Mouse (Mus musculus) liver, embryonic 16.5 days (tissue): ENCODE results near the gene Tcp1. TPM values are rescaled to one million over a fixed set of nuclear protein-coding genes. Genes with fewer than 3 reads are reported as not detected.

Experiments used
- ATAC-seq: fragments of 200-750 bp; cut with Nextera tagmentation; 2 replicates; pipeline ENCODE4 v1.8.0; 2017; ENCODE audit warnings: low read depth, mild to moderate bottlenecking, moderate number of reproducible peaks, moderate library complexity
- H3K27ac ChIP-seq: fragments of 300-500 bp; sonication (generic); 2 replicates; pipeline ENCODE4 v1.5.1; 2014; ENCODE audit warnings: mild to moderate bottlenecking, low read length
- H3K27me3 ChIP-seq: fragments of 300-500 bp; sonication (generic); 2 replicates; pipeline ENCODE4 v1.6.1; 2014; ENCODE audit warnings: low read depth, low read length, mixed read lengths; ENCODE audit not compliant: control insufficient read depth, insufficient read depth
- H3K36me3 ChIP-seq: fragments of 300-500 bp; sonication (generic); 2 replicates; pipeline ENCODE4 v1.6.1; 2014; ENCODE audit warnings: mild to moderate bottlenecking; ENCODE audit not compliant: control insufficient read depth, insufficient read depth
- H3K4me1 ChIP-seq: fragments of 300-500 bp; sonication (generic); 2 replicates; pipeline ENCODE4 v1.6.1; 2014; ENCODE audit warnings: low read depth, low read length, mixed read lengths; ENCODE audit not compliant: control insufficient read depth
- H3K4me2 ChIP-seq: fragments of 300-500 bp; sonication (generic); 2 replicates; pipeline ENCODE4 v1.6.1; 2014; ENCODE audit warnings: low read depth, low read length, mixed read lengths
- H3K4me3 ChIP-seq: fragments of 300-500 bp; sonication (generic); 2 replicates; pipeline ENCODE4 v1.5.1; 2014; ENCODE audit warnings: low read depth, mild to moderate bottlenecking, low read length
- H3K9ac ChIP-seq: fragments of 300-500 bp; sonication (generic); 2 replicates; pipeline ENCODE4 v1.6.1; 2014; ENCODE audit warnings: low read depth, low read length
- H3K9me3 ChIP-seq: fragments of 300-500 bp; sonication (generic); replicated peaks from 2 replicates; pipeline ENCODE4 v1.6.1; 2016; ENCODE audit warnings: low read length; ENCODE audit not compliant: control insufficient read depth
- WGBS: fragments of 180-500 bp; shearing (Covaris S2); extraction: QIAGEN DNeasy Blood & Tissue Kit; methylation state at CpG from one replicate; pipeline ENCODE4 v1.1.7; 2014; ENCODE audit not compliant: insufficient replicate concordance; 5-methylcytosine and 5-hydroxymethylcytosine counted together
- polyA plus RNA-seq: library from polyadenylated mRNA; unstranded; fragments of >200 nt; fragmentation: Nextera tagmentation; extraction: Ambion mirVana; gene quantifications from 2 replicates; pipeline ENCODE4 v1.2.1, GENCODE M21; 2015

The Tcp1 gene
- polyA plus RNA-seq, 1 experiment from 2014 or later, result 172 TPM

DNA sequence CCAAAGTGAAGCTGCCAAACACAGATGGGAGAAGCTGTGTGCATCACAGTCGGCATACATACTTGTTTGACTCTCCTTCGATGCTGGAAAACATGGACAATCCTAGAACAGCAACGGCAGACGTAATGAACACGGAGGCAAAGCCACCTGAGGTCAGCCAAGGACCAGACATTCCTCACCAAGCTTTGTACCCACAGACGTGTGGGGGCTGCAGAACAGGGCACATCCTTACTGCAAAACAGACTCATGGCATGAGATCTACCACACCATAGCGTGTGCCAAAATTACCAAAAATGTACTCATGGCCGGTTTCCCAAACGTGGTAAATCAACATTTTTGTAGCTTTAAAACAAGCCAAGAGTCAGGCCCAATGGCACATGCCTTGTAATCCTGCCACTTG lies 9.1 kb upstream of the Tcp1 start:
- no peaks in the 10 kb centered on the region for H3K27me3 ChIP-seq
- ATAC-seq, result no peak
- H3K27ac ChIP-seq, result no peak overlapping the region
- H3K9ac ChIP-seq, result no peak overlapping the region
- H3K36me3 ChIP-seq, result peaks cover 7% of the 10 kb centered on the region
- H3K9me3 ChIP-seq, result no peaks in the 10 kb centered on the region
- no peak overlapping the region for H3K4me3 ChIP-seq
- H3K4me2 ChIP-seq, result no peak overlapping the region
- 83% methylated on average over 9 of the region's 9 CpGs for WGBS
- H3K4me1 ChIP-seq, result no peaks in the 10 kb centered on the region

GRCm38 (mm10) chr17:12909361-12910280 lies 5.9 kb upstream of the Tcp1 start, which contains the start of gene Pnldc1:
Gene Pnldc1, minus strand, starts transcription at chr17:12910230.
- ATAC-seq, result no peak; the same call in 1 of the 2 replicates
- 81% methylated on average over 35 of the region's 35 CpGs for WGBS

DNA sequence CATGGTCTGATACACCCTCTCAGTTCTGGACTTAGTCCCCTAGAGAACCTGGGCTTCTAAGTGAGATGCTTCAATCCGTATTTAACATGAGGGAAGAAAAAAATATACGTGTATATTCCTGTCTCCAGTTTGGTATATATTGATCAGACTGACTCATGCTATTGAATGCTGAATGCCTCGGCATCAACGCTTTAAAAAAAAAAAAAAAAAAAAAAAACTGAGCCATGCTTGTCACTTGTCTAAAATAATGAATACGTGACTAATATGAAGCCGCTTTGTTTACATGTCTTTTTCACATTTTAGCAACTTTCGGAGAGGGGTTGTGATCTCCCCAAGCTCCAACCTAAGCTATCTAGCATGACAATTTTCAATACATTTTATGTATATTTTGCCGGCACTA lies 5.1 kb upstream of the Tcp1 start:
- Histone ChIP-seq H3K27me3 (no peaks in the 10 kb centered on the region), H3K4me3 (no peak overlapping the region), H3K4me2 (no peak overlapping the region), H3K27ac (no peak overlapping the region), H3K9ac (no peak overlapping the region), H3K9me3 (no peaks in the 10 kb centered on the region), H3K36me3 (peaks cover 32% of the 10 kb centered on the region), H3K4me1 (peaks cover 6% of the 10 kb centered on the region)
- WGBS, result 79% methylated on average over 8 of the region's 8 CpGs
- ATAC-seq, result no peak

More at GRCm38 (mm10) chr17:12909361-12910280, 5.9 kb upstream of the Tcp1 start, which contains the start of gene Pnldc1:
- Histone ChIP-seq H3K4me1 (peaks cover under 1% of the 10 kb centered on the region), H3K27me3 (no peaks in the 10 kb centered on the region), H3K4me3 (no peak within 1 kb of the TSS), H3K4me2 (no peak within 1 kb of the TSS), H3K36me3 (peaks cover 32% of the 10 kb centered on the region), H3K27ac (no peak within 1 kb of the TSS), H3K9ac (no peak within 1 kb of the TSS), H3K9me3 (no peaks in the 10 kb centered on the region)

GRCm38 (mm10) chr17:12915881-12916583 lies 531 bp downstream of the Tcp1 start, which contains the start of gene Mrpl18:
Gene Mrpl18, minus strand, starts transcription at chr17:12916345.
- WGBS, result under 1% methylated on average over 56 of the region's 56 CpGs
- Histone ChIP-seq H3K4me1 (peaks cover 12% of the 10 kb centered on the region), H3K4me3 (peak within 1 kb of the TSS; percentile 98), H3K9me3 (no peaks in the 10 kb centered on the region), H3K27ac (peak within 1 kb of the TSS; percentile 95), H3K27me3 (no peaks in the 10 kb centered on the region), H3K9ac (peak within 1 kb of the TSS; percentile 99), H3K36me3 (peaks cover 49% of the 10 kb centered on the region), H3K4me2 (peak within 1 kb of the TSS; percentile 84)
- peak; percentile 96 for ATAC-seq

- Histone ChIP-seq H3K36me3 (peaks cover 47% of the 10 kb centered on the region), H3K4me1 (peaks cover 12% of the 10 kb centered on the region), H3K27me3 (no peaks in the 10 kb centered on the region), H3K27ac (peak overlapping the region; percentile 95), H3K4me3 (peak overlapping the region; percentile 98), H3K9me3 (no peaks in the 10 kb centered on the region), H3K9ac (peak overlapping the region; percentile 99), H3K4me2 (peak overlapping the region; percentile 84)
- ATAC-seq, result peak; percentile 61
- under 1% methylated on average over 40 of the region's 40 CpGs for WGBS
Observed at GRCm38 (mm10) chr17:12916588-12917380, 1.3 kb downstream of the Tcp1 start.

DNA sequence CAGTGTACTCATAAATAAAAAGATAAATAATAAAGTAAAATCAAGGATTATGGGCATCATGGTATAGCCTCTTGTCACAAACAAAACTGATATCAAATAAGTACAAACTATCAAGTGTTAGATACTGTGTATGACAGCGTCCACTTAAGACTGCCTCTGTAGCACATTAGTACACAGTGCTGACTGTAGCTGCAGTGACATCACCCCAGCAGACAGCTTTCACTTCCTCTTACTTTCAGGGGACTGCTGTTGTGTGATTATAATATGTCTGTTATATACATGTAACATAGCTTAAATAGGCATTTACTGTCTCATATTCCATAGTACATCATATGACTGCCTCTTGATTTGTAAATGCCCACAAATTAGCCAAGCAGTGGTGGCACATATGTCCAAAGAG lies 5.6 kb downstream of the Tcp1 start:
- no peak overlapping the region for H3K4me3 ChIP-seq
- H3K9ac ChIP-seq, result no peak overlapping the region
- peaks cover 62% of the 10 kb centered on the region for H3K36me3 ChIP-seq
- H3K27me3 ChIP-seq, result no peaks in the 10 kb centered on the region
- no peak overlapping the region for H3K4me2 ChIP-seq
- no peak overlapping the region for H3K27ac ChIP-seq
- no peaks in the 10 kb centered on the region for H3K9me3 ChIP-seq
- ATAC-seq, result no peak
- peaks cover 5% of the 10 kb centered on the region for H3K4me1 ChIP-seq
- WGBS, result 81% methylated on average over 1 of the region's 1 CpGs

GRCm38 (mm10) chr17:12925001-12925400 lies 9.5 kb downstream of the Tcp1 start:
- Histone ChIP-seq H3K27me3 (no peaks in the 10 kb centered on the region), H3K9me3 (no peaks in the 10 kb centered on the region), H3K9ac (no peak overlapping the region), H3K27ac (peak overlapping the region; percentile 41; the same call in 1 of the 2 replicates), H3K4me3 (no peak overlapping the region), H3K4me1 (no peaks in the 10 kb centered on the region; the same call in 1 of the 2 replicates), H3K36me3 (peaks cover 52% of the 10 kb centered on the region), H3K4me2 (no peak overlapping the region)
- WGBS, result 66% methylated on average over 3 of the region's 3 CpGs
- ATAC-seq, result peak; percentile 85

GRCm38 (mm10) chr17:12925703-12926180 lies 10.2 kb downstream of the Tcp1 start:
- Histone ChIP-seq H3K9ac (no peak overlapping the region), H3K36me3 (peaks cover 45% of the 10 kb centered on the region), H3K4me1 (no peaks in the 10 kb centered on the region; the same call in none of the 2 replicates), H3K27ac (peak overlapping the region; percentile 53), H3K9me3 (no peaks in the 10 kb centered on the region), H3K4me2 (no peak overlapping the region), H3K4me3 (no peak overlapping the region), H3K27me3 (no peaks in the 10 kb centered on the region)
- no peak for ATAC-seq
- WGBS, result 82% methylated on average over 8 of the region's 8 CpGs
